Mouse (Mus musculus): ENCODE results near the gene Apbb2. TPM values are rescaled to one million over a fixed set of nuclear protein-coding genes. Genes with fewer than 3 reads are reported as not detected.

The Apbb2 gene
- polyA plus RNA-seq, 1 experiment from 2014 or later, result 52.6 TPM

GRCm38 (mm10) chr5:66528567-66528966 lies 90.0 kb downstream of the Apbb2 start:
- Histone ChIP-seq H3K4me3 (ENCODE audit: low read depth, low read length) (no peak overlapping the region), H3K4me2 (ENCODE audit: low read depth) (no peak overlapping the region), H3K4me1 (ENCODE audit: control insufficient read depth, insufficient read depth, low read length) (peaks cover 17% of the 10 kb centered on the region), H3K9me3 (ENCODE audit: control insufficient read depth, low read length) (no peaks in the 10 kb centered on the region), H3K9ac (ENCODE audit: low read length) (no peak overlapping the region), H3K27ac (ENCODE audit: low read depth, low read length) (no peak overlapping the region), H3K36me3 (ENCODE audit: control insufficient read depth, insufficient read depth, low read length) (no peaks in the 10 kb centered on the region), H3K27me3 (ENCODE audit: control insufficient read depth, insufficient read depth, low read length) (no peaks in the 10 kb centered on the region)
- 34% methylated on average over 7 of the region's 7 CpGs for WGBS
- DNase-seq (ENCODE audit: low spot score) (peak; percentile 36), ATAC-seq (ENCODE audit: insufficient read depth, low FRiP score, low TSS enrichment) (no peak)

- Histone ChIP-seq H3K36me3 (ENCODE audit: control insufficient read depth, insufficient read depth, low read length) (no peaks in the 10 kb centered on the region), H3K4me3 (ENCODE audit: low read depth, low read length) (no peak overlapping the region), H3K27ac (ENCODE audit: low read depth, low read length) (no peak overlapping the region), H3K9me3 (ENCODE audit: control insufficient read depth, low read length) (no peaks in the 10 kb centered on the region), H3K4me1 (ENCODE audit: control insufficient read depth, insufficient read depth, low read length) (peaks cover 17% of the 10 kb centered on the region), H3K4me2 (ENCODE audit: low read depth) (no peak overlapping the region), H3K9ac (ENCODE audit: low read length) (no peak overlapping the region), H3K27me3 (ENCODE audit: control insufficient read depth, insufficient read depth, low read length) (no peaks in the 10 kb centered on the region)
- DNase-seq (ENCODE audit: low spot score) (no peak), ATAC-seq (ENCODE audit: insufficient read depth, low FRiP score, low TSS enrichment) (no peak)
- WGBS, result 75% methylated on average over 8 of the region's 8 CpGs
Observed at GRCm38 (mm10) chr5:66527090-66527489, 91.5 kb downstream of the Apbb2 start.

GRCm38 (mm10) chr5:66525002-66525401 lies 93.6 kb downstream of the Apbb2 start:
- Histone ChIP-seq H3K27ac (ENCODE audit: low read depth, low read length) (no peak overlapping the region), H3K36me3 (ENCODE audit: control insufficient read depth, insufficient read depth, low read length) (no peaks in the 10 kb centered on the region), H3K9me3 (ENCODE audit: control insufficient read depth, low read length) (no peaks in the 10 kb centered on the region), H3K4me3 (ENCODE audit: low read depth, low read length) (no peak overlapping the region), H3K27me3 (ENCODE audit: control insufficient read depth, insufficient read depth, low read length) (no peaks in the 10 kb centered on the region), H3K4me2 (ENCODE audit: low read depth) (no peak overlapping the region), H3K9ac (ENCODE audit: low read length) (no peak overlapping the region), H3K4me1 (ENCODE audit: control insufficient read depth, insufficient read depth, low read length) (peaks cover 17% of the 10 kb centered on the region)
- WGBS, result 82% methylated on average over 4 of the region's 4 CpGs
- ATAC-seq (ENCODE audit: insufficient read depth, low FRiP score, low TSS enrichment), result no peak
- no peak for DNase-seq (ENCODE audit: low spot score)

GRCm38 (mm10) chr5:66523681-66524503 lies 94.7 kb downstream of the Apbb2 start:
- H3K4me1 ChIP-seq (ENCODE audit: control insufficient read depth, insufficient read depth, low read length), result peaks cover 17% of the 10 kb centered on the region
- no peak for ATAC-seq (ENCODE audit: insufficient read depth, low FRiP score, low TSS enrichment)
- no peaks in the 10 kb centered on the region for H3K9me3 ChIP-seq (ENCODE audit: control insufficient read depth, low read length)
- H3K9ac ChIP-seq (ENCODE audit: low read length), result no peak overlapping the region
- no peaks in the 10 kb centered on the region for H3K27me3 ChIP-seq (ENCODE audit: control insufficient read depth, insufficient read depth, low read length)
- no peak overlapping the region for H3K4me3 ChIP-seq (ENCODE audit: low read depth, low read length)
- DNase-seq (ENCODE audit: low spot score), result no peak
- no peak overlapping the region for H3K27ac ChIP-seq (ENCODE audit: low read depth, low read length)
- H3K36me3 ChIP-seq (ENCODE audit: control insufficient read depth, insufficient read depth, low read length), result no peaks in the 10 kb centered on the region
- WGBS, result 69% methylated on average over 16 of the region's 16 CpGs
- no peak overlapping the region for H3K4me2 ChIP-seq (ENCODE audit: low read depth)

- Histone ChIP-seq H3K27ac (ENCODE audit: low read depth, low read length) (no peak overlapping the region), H3K4me3 (ENCODE audit: low read depth, low read length) (no peak overlapping the region), H3K9ac (ENCODE audit: low read length) (no peak overlapping the region), H3K9me3 (ENCODE audit: control insufficient read depth, low read length) (no peaks in the 10 kb centered on the region), H3K4me1 (ENCODE audit: control insufficient read depth, insufficient read depth, low read length) (peaks cover 10% of the 10 kb centered on the region), H3K36me3 (ENCODE audit: control insufficient read depth, insufficient read depth, low read length) (no peaks in the 10 kb centered on the region), H3K27me3 (ENCODE audit: control insufficient read depth, insufficient read depth, low read length) (no peaks in the 10 kb centered on the region), H3K4me2 (ENCODE audit: low read depth) (no peak overlapping the region)
- DNase-seq (ENCODE audit: low spot score), result no peak
- 65% methylated on average over 2 of the region's 2 CpGs for WGBS
- ATAC-seq (ENCODE audit: insufficient read depth, low FRiP score, low TSS enrichment), result no peak
Observed at GRCm38 (mm10) chr5:66521250-66521649, 97.3 kb downstream of the Apbb2 start.

GRCm38 (mm10) chr5:66519511-66519910 lies 99.1 kb downstream of the Apbb2 start:
- ATAC-seq (ENCODE audit: insufficient read depth, low FRiP score, low TSS enrichment) (no peak), DNase-seq (ENCODE audit: low spot score) (no peak)
- WGBS, result 73% methylated on average over 5 of the region's 5 CpGs
- no peaks in the 10 kb centered on the region for H3K9me3 ChIP-seq (ENCODE audit: control insufficient read depth, low read length)
- no peak overlapping the region for H3K27ac ChIP-seq (ENCODE audit: low read depth, low read length)
- H3K36me3 ChIP-seq (ENCODE audit: control insufficient read depth, insufficient read depth, low read length), result no peaks in the 10 kb centered on the region
- H3K4me2 ChIP-seq (ENCODE audit: low read depth), result no peak overlapping the region
- H3K4me1 ChIP-seq (ENCODE audit: control insufficient read depth, insufficient read depth, low read length), result peaks cover 3% of the 10 kb centered on the region; the same call in 1 of the 2 replicates
- H3K9ac ChIP-seq (ENCODE audit: low read length), result no peak overlapping the region
- no peaks in the 10 kb centered on the region for H3K27me3 ChIP-seq (ENCODE audit: control insufficient read depth, insufficient read depth, low read length)
- no peak overlapping the region for H3K4me3 ChIP-seq (ENCODE audit: low read depth, low read length)

GRCm38 (mm10) chr5:66518411-66519006 lies 100.1 kb downstream of the Apbb2 start:
- Histone ChIP-seq H3K36me3 (ENCODE audit: control insufficient read depth, insufficient read depth, low read length) (no peaks in the 10 kb centered on the region), H3K9me3 (ENCODE audit: control insufficient read depth, low read length) (no peaks in the 10 kb centered on the region), H3K4me1 (ENCODE audit: control insufficient read depth, insufficient read depth, low read length) (no peaks in the 10 kb centered on the region), H3K27ac (ENCODE audit: low read depth, low read length) (no peak overlapping the region), H3K4me2 (ENCODE audit: low read depth) (no peak overlapping the region), H3K9ac (ENCODE audit: low read length) (no peak overlapping the region), H3K27me3 (ENCODE audit: control insufficient read depth, insufficient read depth, low read length) (no peaks in the 10 kb centered on the region), H3K4me3 (ENCODE audit: low read depth, low read length) (no peak overlapping the region)
- ATAC-seq (ENCODE audit: insufficient read depth, low FRiP score, low TSS enrichment), result no peak
- 41% methylated on average over 14 of the region's 14 CpGs for WGBS
- DNase-seq (ENCODE audit: low spot score), result no peak

GRCm38 (mm10) chr5:66517503-66517902 lies 101.1 kb downstream of the Apbb2 start:
- Histone ChIP-seq H3K4me1 (ENCODE audit: control insufficient read depth, insufficient read depth, low read length) (no peaks in the 10 kb centered on the region), H3K27ac (ENCODE audit: low read depth, low read length) (no peak overlapping the region), H3K4me3 (ENCODE audit: low read depth, low read length) (no peak overlapping the region), H3K36me3 (ENCODE audit: control insufficient read depth, insufficient read depth, low read length) (no peaks in the 10 kb centered on the region), H3K4me2 (ENCODE audit: low read depth) (no peak overlapping the region), H3K27me3 (ENCODE audit: control insufficient read depth, insufficient read depth, low read length) (no peaks in the 10 kb centered on the region), H3K9ac (ENCODE audit: low read length) (no peak overlapping the region), H3K9me3 (ENCODE audit: control insufficient read depth, low read length) (no peaks in the 10 kb centered on the region)
- no peak for DNase-seq (ENCODE audit: low spot score)
- 64% methylated on average over 6 of the region's 6 CpGs for WGBS
- no peak for ATAC-seq (ENCODE audit: insufficient read depth, low FRiP score, low TSS enrichment)

GRCm38 (mm10) chr5:66516311-66516710 lies 102.3 kb downstream of the Apbb2 start:
- no peak overlapping the region for H3K4me2 ChIP-seq (ENCODE audit: low read depth)
- no peaks in the 10 kb centered on the region for H3K4me1 ChIP-seq (ENCODE audit: control insufficient read depth, insufficient read depth, low read length)
- no peak overlapping the region for H3K9ac ChIP-seq (ENCODE audit: low read length)
- H3K4me3 ChIP-seq (ENCODE audit: low read depth, low read length), result no peak overlapping the region
- no peaks in the 10 kb centered on the region for H3K9me3 ChIP-seq (ENCODE audit: control insufficient read depth, low read length)
- H3K27me3 ChIP-seq (ENCODE audit: control insufficient read depth, insufficient read depth, low read length), result no peaks in the 10 kb centered on the region
- 94% methylated on average over 8 of the region's 8 CpGs for WGBS
- H3K36me3 ChIP-seq (ENCODE audit: control insufficient read depth, insufficient read depth, low read length), result no peaks in the 10 kb centered on the region
- DNase-seq (ENCODE audit: low spot score) (no peak), ATAC-seq (ENCODE audit: insufficient read depth, low FRiP score, low TSS enrichment) (no peak)
- H3K27ac ChIP-seq (ENCODE audit: low read depth, low read length), result no peak overlapping the region

All from neural tube, embryonic 11.5 days (tissue).